Mouse (Mus musculus) testis, adult 2 months (tissue): ENCODE results near the gene Prkaa1.

Experiments used
- CTCF ChIP-seq: fragments of 200-500 bp; IDR thresholded peaks from 2 replicates; pipeline ENCODE4 v1.5.1; 2012; ENCODE audit warnings: low read depth, mild to moderate bottlenecking, inconsistent platforms, low read length, moderate library complexity; ENCODE audit not compliant: control insufficient read depth, insufficient read depth, insufficient replicate concordance
- POLR2A ChIP-seq: fragments of 200-500 bp; IDR thresholded peaks from 2 replicates; pipeline ENCODE4 v1.6.1; 2012; ENCODE audit warnings: low read depth, mild to moderate bottlenecking, inconsistent platforms, low read length, moderate library complexity; ENCODE audit not compliant: control insufficient read depth

DNA sequence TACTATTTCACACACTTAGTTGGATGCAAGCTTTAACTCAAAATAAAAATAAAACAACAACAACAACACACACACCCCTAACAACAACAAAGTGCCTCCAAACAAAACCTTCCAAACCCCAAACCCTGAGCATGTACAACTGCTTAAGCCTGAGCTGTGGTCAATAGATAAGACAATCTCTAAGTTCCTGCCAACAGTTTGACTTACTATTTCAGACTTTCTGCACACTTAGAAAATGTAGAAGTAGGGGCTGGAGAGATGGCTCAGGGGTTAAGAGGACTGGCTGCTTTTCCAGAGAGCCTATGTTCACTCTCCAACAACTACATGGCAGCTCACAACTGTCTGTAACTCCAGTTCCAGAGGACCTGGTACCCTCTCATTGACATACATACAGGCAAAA, 3.3 kb upstream of the Prkaa1 start:
- TF ChIP-seq CTCF (no peak), POLR2A (no peak)
